Mouse (Mus musculus): Measurements from ENCODE around the gene Rap1b. TPM values are rescaled to one million over a fixed set of nuclear protein-coding genes. Genes with fewer than 3 reads are reported as not detected.
A peak's percentile ranks its signal among the peaks of the same experiment; 100 is the strongest.

The Rap1b gene
- polyA plus RNA-seq, 1 experiment from 2014 or later, result 469 TPM

GRCm38 (mm10) chr10:117769541-117770285 is 76.1 kb downstream of the Rap1b start:
- 96% methylated on average over 9 of the region's 9 CpGs for WGBS (ENCODE audit: missing documents)
- Histone ChIP-seq H3K79me2 (ENCODE audit: inconsistent target) (no peaks in the 10 kb centered on the region), H3K36me3 (ENCODE audit: inconsistent target) (peaks cover 48% of the 10 kb centered on the region; the same call in 1 of the 2 replicates), H3K4me3 (ENCODE audit: inconsistent target) (no peak overlapping the region), H3K27ac (no peak overlapping the region)

GRCm38 (mm10) chr10:117768141-117768440 is 77.7 kb downstream of the Rap1b start:
- no peak overlapping the region for H3K27ac ChIP-seq
- 96% methylated on average over 7 of the region's 7 CpGs for WGBS (ENCODE audit: missing documents)
- H3K79me2 ChIP-seq (ENCODE audit: inconsistent target), result no peaks in the 10 kb centered on the region
- H3K4me3 ChIP-seq (ENCODE audit: inconsistent target), result no peak overlapping the region
- H3K36me3 ChIP-seq (ENCODE audit: inconsistent target), result peaks cover 34% of the 10 kb centered on the region; the same call in 1 of the 2 replicates

- H3K79me2 ChIP-seq (ENCODE audit: inconsistent target), result no peaks in the 10 kb centered on the region
- peaks cover 29% of the 10 kb centered on the region; the same call in 1 of the 2 replicates for H3K36me3 ChIP-seq (ENCODE audit: inconsistent target)
- no peak overlapping the region for H3K27ac ChIP-seq
- WGBS (ENCODE audit: missing documents), result 95% methylated on average over 10 of the region's 10 CpGs
- no peak overlapping the region for H3K4me3 ChIP-seq (ENCODE audit: inconsistent target)
Observed at GRCm38 (mm10) chr10:117767286-117768140, 78.3 kb downstream of the Rap1b start.

- Histone ChIP-seq H3K79me2 (ENCODE audit: inconsistent target) (no peaks in the 10 kb centered on the region), H3K36me3 (ENCODE audit: inconsistent target) (peaks cover 24% of the 10 kb centered on the region; the same call in 1 of the 2 replicates), H3K27ac (no peak overlapping the region), H3K4me3 (ENCODE audit: inconsistent target) (no peak overlapping the region)
- 91% methylated on average over 4 of the region's 5 CpGs for WGBS (ENCODE audit: missing documents)
Observed at GRCm38 (mm10) chr10:117766896-117767160, 79.0 kb downstream of the Rap1b start.

GRCm38 (mm10) chr10:117766111-117766895 is 79.5 kb downstream of the Rap1b start:
- Histone ChIP-seq H3K36me3 (ENCODE audit: inconsistent target) (peaks cover 27% of the 10 kb centered on the region; the same call in 1 of the 2 replicates), H3K27ac (no peak overlapping the region), H3K79me2 (ENCODE audit: inconsistent target) (no peaks in the 10 kb centered on the region), H3K4me3 (ENCODE audit: inconsistent target) (no peak overlapping the region)
- WGBS (ENCODE audit: missing documents), result 94% methylated on average over 16 of the region's 16 CpGs

- Histone ChIP-seq H3K36me3 (ENCODE audit: inconsistent target) (peaks cover 35% of the 10 kb centered on the region; the same call in 1 of the 2 replicates), H3K27ac (no peak overlapping the region), H3K79me2 (ENCODE audit: inconsistent target) (no peaks in the 10 kb centered on the region), H3K4me3 (ENCODE audit: inconsistent target) (no peak overlapping the region)
- WGBS (ENCODE audit: missing documents), result 96% methylated on average over 11 of the region's 11 CpGs
Observed at GRCm38 (mm10) chr10:117765116-117765894, 80.5 kb downstream of the Rap1b start.

DNA sequence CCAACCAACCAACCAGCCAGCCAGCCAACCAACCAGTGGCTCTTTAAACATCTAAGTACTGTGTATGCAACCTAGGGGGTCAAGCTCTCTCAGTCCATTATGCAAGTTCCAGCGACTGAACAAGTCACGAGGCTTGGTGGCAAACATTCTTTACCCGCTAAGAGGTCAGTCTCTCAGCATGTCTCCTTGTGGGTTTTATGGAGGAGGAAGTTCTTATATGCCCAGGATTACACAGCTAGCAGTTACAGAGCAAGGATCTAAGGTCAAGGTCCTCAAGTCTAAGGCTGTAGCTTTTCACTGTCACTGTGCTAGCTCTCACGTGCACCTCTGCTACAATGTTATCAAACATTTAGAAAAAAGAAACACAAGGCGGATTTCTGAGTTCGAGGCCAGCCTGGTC is 81.2 kb downstream of the Rap1b start:
- Histone ChIP-seq H3K36me3 (ENCODE audit: inconsistent target) (peaks cover 33% of the 10 kb centered on the region; the same call in 1 of the 2 replicates), H3K27ac (0 out of 2 replicates have a peak overlapping the region, but pooled peaks have one; percentile 2), H3K79me2 (ENCODE audit: inconsistent target) (no peaks in the 10 kb centered on the region), H3K4me3 (ENCODE audit: inconsistent target) (no peak overlapping the region)
- 69% methylated on average over 6 of the region's 6 CpGs for WGBS (ENCODE audit: missing documents)

Other genes starting within 250 kb of the Rap1b start
- gene Cpm, start 216.5 kb downstream of the Rap1b start, polyA plus RNA-seq (2018), result 0.06 to 0.07 TPM in 2 of 3 replicates, not detected in the other
- gene Mdm2, start 135.3 kb downstream of the Rap1b start, polyA plus RNA-seq (2018), result 68.8 to 97.8 TPM (median 84.1 TPM) in 3 replicates
- 6.8 to 12.7 TPM (median 9.9 TPM) in 3 replicates for gene Slc35e3, start 99.7 kb downstream of the Rap1b start, polyA plus RNA-seq (2018)
- gene Nup107, start 53.3 kb downstream of the Rap1b start, polyA plus RNA-seq (2018), result 8.0 to 24.8 TPM (median 17.9 TPM) in 3 replicates

Measured in macrophage (primary cell).